Mouse (Mus musculus): ENCODE results near the gene Sppl2b. TPM values are rescaled to one million over a fixed set of nuclear protein-coding genes. Genes with fewer than 3 reads are reported as not detected.
A peak's percentile ranks its signal among the peaks of the same experiment; 100 is the strongest.

Sppl2b gene
- total RNA-seq, 2 experiments from 2014 or later, result 81.5 to 90.2 TPM

GRCm38 (mm10) chr10:80904709-80905108, 49.6 kb downstream of the Sppl2b start:
- DNase-seq (ENCODE audit: extremely low spot score in 1 of 2, low spot score in 2 of 2), result no peak
- intact Hi-C loops (cut with DNase I), result no loop called here

GRCm38 (mm10) chr10:80909375-80910162, 54.5 kb downstream of the Sppl2b start:
- intact Hi-C loops (cut with DNase I), result no loop called here
- no peak for DNase-seq (ENCODE audit: extremely low spot score in 1 of 2, low spot score in 2 of 2)

- DNase-seq (ENCODE audit: extremely low spot score in 1 of 2, low spot score in 2 of 2), result no peak
- intact Hi-C loops (cut with DNase I), result no loop called here
Measured at GRCm38 (mm10) chr10:80911354-80911753, 56.3 kb downstream of the Sppl2b start.

DNA sequence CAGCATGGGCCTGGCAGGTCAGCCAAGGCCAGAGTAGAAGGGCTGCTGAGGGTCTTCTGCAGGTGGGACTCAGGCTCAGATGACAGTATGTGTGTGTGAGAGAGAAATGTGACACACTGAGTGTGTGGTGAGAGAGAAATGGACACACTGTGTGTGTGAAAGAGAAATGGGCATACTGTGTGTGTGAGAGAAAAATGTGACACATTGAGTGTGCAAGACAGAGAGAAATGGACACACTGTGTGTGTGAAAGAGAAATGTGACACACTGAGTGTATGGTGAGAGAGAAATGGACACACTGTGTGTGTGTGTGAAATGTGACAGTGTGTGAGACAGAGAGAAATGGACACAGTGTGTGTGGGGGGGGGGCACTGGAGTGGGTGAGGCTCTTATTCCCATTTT, 56.8 kb downstream of the Sppl2b start:
- intact Hi-C loops (cut with DNase I), result no loop called here
- no peak for DNase-seq (ENCODE audit: extremely low spot score in 1 of 2, low spot score in 2 of 2)

- intact Hi-C loops (cut with DNase I), result no loop called here
- DNase-seq (ENCODE audit: extremely low spot score in 1 of 2, low spot score in 2 of 2), result no peak
Measured at GRCm38 (mm10) chr10:80913364-80914011, 58.4 kb downstream of the Sppl2b start.

GRCm38 (mm10) chr10:80914253-80914656, 59.2 kb downstream of the Sppl2b start:
- intact Hi-C loops (cut with DNase I), result no loop called here
- no peak for DNase-seq (ENCODE audit: extremely low spot score in 1 of 2, low spot score in 2 of 2)

GRCm38 (mm10) chr10:80915260-80915659, 60.2 kb downstream of the Sppl2b start:
- DNase-seq (ENCODE audit: extremely low spot score in 1 of 2, low spot score in 2 of 2), result no peak
- intact Hi-C loops (cut with DNase I), result no loop called here

DNA sequence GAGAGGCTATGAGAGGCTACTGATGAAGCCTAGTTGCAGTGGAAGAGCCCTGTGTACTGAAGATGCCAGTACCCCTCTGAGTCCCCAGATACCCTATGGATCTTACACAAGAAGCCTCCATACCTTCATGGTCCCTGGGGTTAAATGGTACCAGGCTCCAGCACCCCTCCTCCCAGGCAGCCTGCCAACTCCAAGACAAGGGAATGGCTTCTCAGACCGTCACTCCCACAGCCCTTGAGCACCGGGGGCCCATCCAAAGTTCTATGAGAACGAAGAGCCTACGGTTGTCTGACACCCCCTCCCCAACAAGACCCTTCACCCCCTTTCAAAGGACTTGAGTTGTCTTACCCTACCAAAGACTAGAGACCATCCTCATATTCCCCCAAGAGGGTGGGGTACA, 60.7 kb downstream of the Sppl2b start:
- intact Hi-C loops (cut with DNase I), result no loop called here
- DNase-seq (ENCODE audit: extremely low spot score in 1 of 2, low spot score in 2 of 2), result no peak

DNA sequence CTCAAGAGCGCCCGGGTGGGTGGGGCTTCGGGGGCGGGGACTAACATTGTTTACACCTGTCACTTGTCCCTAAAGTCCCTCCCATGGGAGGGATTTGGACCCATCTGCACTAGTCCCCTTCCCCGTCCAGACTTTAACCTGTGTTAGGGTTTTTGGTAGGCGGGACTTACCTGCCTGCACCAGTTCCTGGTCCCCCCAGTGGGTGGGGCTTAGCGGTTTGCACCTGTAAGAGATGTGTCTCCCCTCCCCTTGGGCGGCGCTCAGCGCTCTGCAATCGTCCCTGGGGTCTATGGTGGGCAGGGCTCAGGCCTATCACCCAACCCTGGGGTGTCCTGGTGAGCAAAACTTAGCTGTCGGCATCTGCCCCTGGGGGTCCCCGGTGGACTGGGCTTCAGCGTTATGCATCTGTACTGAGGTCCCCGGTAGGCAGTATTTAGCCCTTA, 62.3 kb downstream of the Sppl2b start:
- intact Hi-C loops (cut with DNase I), result no loop called here
- DNase-seq (ENCODE audit: extremely low spot score in 1 of 2, low spot score in 2 of 2), result no peak

DNA sequence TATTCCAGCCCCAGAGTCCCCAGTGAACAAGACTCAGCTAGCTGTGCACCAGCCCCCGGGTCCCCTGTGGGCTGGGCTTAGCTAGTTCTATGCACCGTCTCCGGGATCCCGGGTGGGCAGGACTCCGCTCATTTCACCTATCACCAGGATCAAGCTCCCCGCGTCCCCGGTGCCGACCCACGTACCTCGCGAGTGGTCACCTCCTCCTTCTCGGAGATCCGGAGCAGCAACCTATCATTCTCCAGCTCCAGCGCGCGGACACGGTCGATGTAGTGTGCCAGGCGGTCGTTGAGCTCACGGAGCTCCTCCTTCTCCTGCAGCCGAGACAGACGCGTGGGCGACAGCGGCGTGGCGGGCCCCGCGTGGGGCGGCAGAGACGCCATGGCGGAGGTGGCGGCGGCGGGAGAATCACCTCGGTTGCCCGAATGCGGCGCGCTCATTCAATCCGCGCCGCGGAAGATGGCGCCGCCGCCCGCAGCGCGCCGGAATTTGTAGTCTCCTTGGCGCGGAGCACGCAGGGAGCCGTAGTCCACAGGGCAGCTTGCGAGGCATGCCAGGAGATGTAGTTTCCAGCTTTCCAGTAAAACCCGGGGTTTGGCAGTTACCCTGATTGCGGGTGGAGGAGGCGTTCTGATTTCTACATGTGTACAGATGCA, 62.8 kb downstream of the Sppl2b start, which contains the start of gene Lmnb2:
Gene Lmnb2, minus strand, starts transcription at position 467 of the 656 bp plus-strand sequence.
- intact Hi-C loops (cut with DNase I), result no loop called here
- peak; percentile 72 to 85 for DNase-seq (ENCODE audit: extremely low spot score in 1 of 2, low spot score in 2 of 2)

Small RNA genes within 50 kb of the gene (microRNA-seq; reads per million reads assigned to microRNA genes)
- 9.5 reads per million, percentile 30 among the genes with 10 or more reads in this experiment for gene Mir1982

Other genes starting within 250 kb of the Sppl2b start
- 1 to 10 TPM; 2.0 to 3.0 TPM for gene Gm49322, start 249.3 kb upstream of the Sppl2b start, total RNA-seq (2021)
- 100 to 1,000 TPM; 156 to 167 TPM for gene Csnk1g2, start 232.4 kb upstream of the Sppl2b start, total RNA-seq (2021)
- gene Btbd2, start 198.2 kb upstream of the Sppl2b start, total RNA-seq (2021), result 10 to 100 TPM; 89.6 to 91.0 TPM
- gene Mknk2, start 177.2 kb upstream of the Sppl2b start, total RNA-seq (2021), result 10 to 100 TPM; 46.1 to 47.1 TPM
- gene Mob3a, start 153.3 kb upstream of the Sppl2b start, total RNA-seq (2021), result 10 to 100 TPM; 21.8 to 24.7 TPM
- 10 to 100 TPM; 56.3 to 63.5 TPM for gene Izumo4, start 153.1 kb upstream of the Sppl2b start, total RNA-seq (2021)
- gene Ap3d1, start 113.0 kb upstream of the Sppl2b start, total RNA-seq (2021), result 100 to 1,000 TPM; 146 to 151 TPM
- 10 to 100 TPM; 59.1 to 60.1 TPM for gene Dot1l, start 100.1 kb upstream of the Sppl2b start, total RNA-seq (2021)
- gene Sf3a2, start 57.1 kb upstream of the Sppl2b start, total RNA-seq (2021), result 10 to 100 TPM; 39.7 to 43.1 TPM
- gene Plekhj1, start 56.6 kb upstream of the Sppl2b start, total RNA-seq (2021), result 10 to 100 TPM; 57.0 to 62.1 TPM
- 1 to 10 TPM; 1.7 to 2.0 TPM for gene Amh, start 50.0 kb upstream of the Sppl2b start, total RNA-seq (2021)
- 1 to 10 TPM; 1.6 to 2.0 TPM for gene Jsrp1, start 41.8 kb upstream of the Sppl2b start, total RNA-seq (2021)
- 100 to 1,000 TPM; 414 to 433 TPM for gene Oaz1, start 28.6 kb upstream of the Sppl2b start, total RNA-seq (2021)
- gene Lingo3, start 11.2 kb upstream of the Sppl2b start, total RNA-seq (2021), result 10 to 100 TPM; 25.4 to 30.9 TPM
- gene Lsm7, start 66 bp upstream of the Sppl2b start, total RNA-seq (2021), result 10 to 100 TPM; 51.1 to 57.3 TPM
- gene Tmprss9, start 16.6 kb downstream of the Sppl2b start, total RNA-seq (2021), result under 1 TPM in 1 of 2 experiments, not detected in 1; 0.13 TPM
- gene Timm13, start 45.7 kb downstream of the Sppl2b start, total RNA-seq (2021), result 100 to 1,000 TPM; 158 to 161 TPM
- 10 to 100 TPM; 20.4 to 21.3 TPM for gene Lmnb2, start 63.0 kb downstream of the Sppl2b start, total RNA-seq (2021)
- gene Gadd45b, start 74.8 kb downstream of the Sppl2b start, total RNA-seq (2021), result 10 to 100 TPM in 1 of 2 experiments, 1 to 10 TPM in 1; 8.2 to 10.4 TPM
- gene Gng7, start 159.7 kb downstream of the Sppl2b start, total RNA-seq (2021), result 100 to 1,000 TPM; 127 to 166 TPM
- 100 to 1,000 TPM; 105 to 120 TPM for gene Diras1, start 170.4 kb downstream of the Sppl2b start, total RNA-seq (2021)
- gene Slc39a3, start 182.2 kb downstream of the Sppl2b start, total RNA-seq (2021), result 10 to 100 TPM; 65.2 to 67.8 TPM
- 100 to 1,000 TPM; 187 to 196 TPM for gene Sgta, start 204.9 kb downstream of the Sppl2b start, total RNA-seq (2021)
- 10 to 100 TPM; 53.8 to 54.9 TPM for gene Thop1, start 214.8 kb downstream of the Sppl2b start, total RNA-seq (2021)
- under 1 TPM; 0.28 to 0.30 TPM for gene Creb3l3, start 243.6 kb downstream of the Sppl2b start, total RNA-seq (2021)

Data from left cerebral cortex, postnatal 10 days (tissue).